Mouse (Mus musculus) neural tube, embryonic 14.5 days (tissue): Measurements from ENCODE around the gene Padi1. TPM values are rescaled to one million over a fixed set of nuclear protein-coding genes. Genes with fewer than 3 reads are reported as not detected.

Experiments
- ATAC-seq: fragments of 200-750 bp; cut with Nextera tagmentation; 2 replicates; pipeline ENCODE4 v1.8.0; 2017; ENCODE audit warnings: low read depth, mild to moderate bottlenecking, moderate TSS enrichment, moderate library complexity
- H3K27ac ChIP-seq: fragments of 300-500 bp; sonication (generic); 2 replicates; pipeline ENCODE4 v1.5.1; 2014; ENCODE audit warnings: low read depth, mild to moderate bottlenecking, control low read depth, low read length, moderate library complexity, mixed read lengths
- H3K27me3 ChIP-seq: fragments of 300-500 bp; sonication (generic); 2 replicates; pipeline ENCODE4 v1.6.1; 2014; ENCODE audit warnings: low read length; ENCODE audit not compliant: control insufficient read depth, insufficient read depth
- H3K36me3 ChIP-seq: fragments of 300-500 bp; sonication (generic); 2 replicates; pipeline ENCODE4 v1.6.1; 2014; ENCODE audit warnings: low read length, mixed read lengths; ENCODE audit not compliant: control insufficient read depth, insufficient read depth
- H3K4me1 ChIP-seq: fragments of 300-500 bp; sonication (generic); 2 replicates; pipeline ENCODE4 v1.6.1; 2014; ENCODE audit warnings: low read length; ENCODE audit not compliant: control insufficient read depth, insufficient read depth
- H3K4me2 ChIP-seq: fragments of 300-500 bp; sonication (generic); 2 replicates; pipeline ENCODE4 v1.6.1; 2014; ENCODE audit warnings: mild to moderate bottlenecking, low read depth, low read length, control low read depth
- H3K4me3 ChIP-seq: fragments of 300-500 bp; sonication (generic); 2 replicates; pipeline ENCODE4 v1.5.1; 2014; ENCODE audit warnings: low read depth, low read length, control low read depth, mixed read lengths
- H3K9ac ChIP-seq: fragments of 300-500 bp; sonication (generic); replicated peaks from 2 replicates; pipeline ENCODE4 v1.6.1; 2014; ENCODE audit warnings: low read depth, mild to moderate bottlenecking, control low read depth, low read length, mixed read lengths
- H3K9me3 ChIP-seq: fragments of 300-500 bp; sonication (generic); 2 replicates; pipeline ENCODE4 v1.6.1; 2016; ENCODE audit warnings: low read length; ENCODE audit not compliant: control insufficient read depth
- WGBS: fragments of 180-500 bp; shearing (Covaris S2); extraction: QIAGEN DNeasy Blood & Tissue Kit; methylation state at CpG from one replicate; pipeline ENCODE4 v1.1.7; 2014; 5-methylcytosine and 5-hydroxymethylcytosine counted together
- polyA plus RNA-seq: library from polyadenylated mRNA; unstranded; fragments of >200 nt; fragmentation: Nextera tagmentation; extraction: Ambion mirVana; gene quantifications from 2 replicates; pipeline ENCODE4 v1.2.1, GENCODE M21; 2014

Gene Padi1
- polyA plus RNA-seq, 1 experiment from 2014 or later, result not detected

DNA sequence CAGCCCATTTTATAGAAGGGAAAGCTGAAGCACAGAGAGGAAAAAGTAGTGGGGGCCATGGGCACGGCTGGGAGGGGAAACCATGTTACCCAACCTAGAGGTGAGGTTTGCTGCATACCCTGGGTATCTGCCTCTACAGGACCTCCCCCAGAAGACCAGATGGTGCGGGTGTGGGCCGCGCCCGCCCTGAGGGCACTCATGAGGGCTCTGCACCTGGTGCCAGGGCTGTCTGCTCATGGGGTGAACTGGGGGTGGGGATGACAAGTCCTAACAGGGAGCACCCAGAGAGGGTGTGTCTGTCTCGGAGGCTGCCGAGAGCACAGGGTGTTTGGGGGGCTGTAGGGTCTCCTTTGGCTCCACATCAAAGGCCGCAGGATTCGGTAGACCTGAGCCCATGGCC, 70.7 kb downstream of the Padi1 start:
- no peak for ATAC-seq
- Histone ChIP-seq H3K27ac (no peak overlapping the region), H3K27me3 (no peaks in the 10 kb centered on the region), H3K4me2 (no peak overlapping the region), H3K4me3 (no peak overlapping the region), H3K9ac (no peak overlapping the region), H3K36me3 (no peaks in the 10 kb centered on the region), H3K9me3 (no peaks in the 10 kb centered on the region), H3K4me1 (no peaks in the 10 kb centered on the region)
- WGBS, result 76% methylated on average over 9 of the region's 9 CpGs

DNA sequence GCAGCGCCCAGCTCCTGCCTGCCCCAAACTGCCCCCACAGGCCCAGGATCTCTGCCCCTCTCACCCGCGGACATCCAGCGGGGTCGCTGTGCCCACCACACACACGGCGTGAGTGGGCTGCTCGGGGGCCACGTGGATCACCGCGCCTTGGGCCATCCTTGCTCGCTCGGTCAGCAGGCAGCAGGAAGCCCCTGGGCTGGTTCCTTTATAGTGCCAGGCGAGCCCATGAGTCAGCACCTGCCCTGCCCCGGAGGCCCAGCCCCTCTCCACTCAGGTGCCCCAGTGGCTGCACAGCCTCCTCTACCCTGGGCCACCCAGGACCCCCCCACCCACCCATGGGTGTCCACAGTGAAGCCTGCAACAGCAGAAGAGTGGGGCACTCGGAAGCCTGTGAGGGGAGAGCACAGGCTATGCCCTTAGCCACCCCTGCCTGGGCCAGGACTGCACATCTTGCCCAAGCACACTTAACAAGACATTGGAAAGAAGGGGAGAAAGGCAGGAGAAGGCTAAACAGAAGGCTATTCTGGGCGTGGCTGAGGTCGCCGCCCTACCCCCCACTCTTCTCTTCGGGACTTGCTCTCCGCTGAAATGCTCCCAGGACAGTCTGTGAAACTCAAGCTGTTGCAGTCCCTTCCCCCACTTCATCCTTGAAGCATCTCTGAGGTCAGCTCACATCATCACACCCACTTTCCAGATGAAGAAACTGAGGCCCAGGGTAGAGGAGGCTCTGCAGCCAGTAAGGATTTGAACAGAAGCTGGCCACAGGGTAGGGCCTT, 71.4 kb downstream of the Padi1 start, which contains the start of gene Padi4:
Gene Padi4 (minus strand): TSS at position 212 of the 776 bp plus-strand sequence.
- Histone ChIP-seq H3K4me1 (no peaks in the 10 kb centered on the region), H3K36me3 (no peaks in the 10 kb centered on the region), H3K9ac (no peak within 1 kb of the TSS), H3K27ac (no peak within 1 kb of the TSS), H3K4me3 (no peak within 1 kb of the TSS), H3K4me2 (no peak within 1 kb of the TSS), H3K27me3 (no peaks in the 10 kb centered on the region), H3K9me3 (no peaks in the 10 kb centered on the region)
- ATAC-seq, result no peak
- WGBS, result 84% methylated on average over 21 of the region's 21 CpGs

DNA sequence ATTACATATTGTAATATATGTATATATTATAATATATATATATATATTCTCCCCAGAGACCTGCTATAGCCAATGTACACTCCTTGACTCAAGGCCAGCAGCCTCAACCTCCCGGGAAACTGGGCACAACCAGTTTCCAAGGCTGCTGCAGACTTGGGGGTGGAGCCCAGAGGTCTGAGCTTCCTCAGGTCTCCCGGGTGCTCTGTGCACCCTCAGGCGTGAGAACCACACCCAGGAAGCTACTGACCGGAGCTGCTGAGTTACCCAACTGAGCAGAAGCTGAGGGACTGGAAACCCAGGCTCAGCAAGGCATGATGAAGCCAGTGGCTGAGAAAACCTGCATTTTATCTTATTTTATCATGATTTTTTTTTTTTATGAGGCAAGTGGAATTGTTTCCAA, 74.5 kb downstream of the Padi1 start:
- Histone ChIP-seq H3K36me3 (no peaks in the 10 kb centered on the region), H3K9ac (no peak overlapping the region), H3K27me3 (no peaks in the 10 kb centered on the region), H3K4me1 (no peaks in the 10 kb centered on the region), H3K4me2 (no peak overlapping the region), H3K27ac (no peak overlapping the region), H3K9me3 (no peaks in the 10 kb centered on the region), H3K4me3 (no peak overlapping the region)
- ATAC-seq, result no peak
- WGBS, result 40% methylated on average over 4 of the region's 4 CpGs

DNA sequence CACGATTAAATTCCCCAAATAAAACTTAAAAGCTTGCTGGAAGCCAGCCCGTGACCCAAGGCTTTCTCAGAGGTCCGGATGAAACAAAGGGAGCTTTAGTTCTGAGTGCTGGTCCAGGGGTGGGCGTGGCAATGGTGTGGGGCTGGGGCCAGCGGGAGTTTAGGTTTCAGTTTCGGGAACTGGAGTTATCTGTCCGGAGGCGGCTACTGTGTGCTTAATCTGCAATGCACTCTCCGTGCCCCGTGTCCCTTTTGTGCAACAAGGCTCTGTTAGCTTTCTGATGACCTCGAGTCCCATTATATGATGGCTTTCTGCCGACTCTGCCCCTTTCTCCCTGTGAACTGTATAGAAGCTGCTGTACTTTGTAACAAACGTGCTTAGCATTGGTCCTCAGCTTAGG, 75.1 kb downstream of the Padi1 start:
- Histone ChIP-seq H3K27me3 (no peaks in the 10 kb centered on the region), H3K36me3 (no peaks in the 10 kb centered on the region), H3K9ac (no peak overlapping the region), H3K4me1 (no peaks in the 10 kb centered on the region), H3K27ac (no peak overlapping the region), H3K9me3 (no peaks in the 10 kb centered on the region), H3K4me3 (no peak overlapping the region), H3K4me2 (peak overlapping the region; percentile 24; the same call in 1 of the 2 replicates)
- 9% methylated on average over 13 of the region's 13 CpGs for WGBS
- no peak for ATAC-seq

DNA sequence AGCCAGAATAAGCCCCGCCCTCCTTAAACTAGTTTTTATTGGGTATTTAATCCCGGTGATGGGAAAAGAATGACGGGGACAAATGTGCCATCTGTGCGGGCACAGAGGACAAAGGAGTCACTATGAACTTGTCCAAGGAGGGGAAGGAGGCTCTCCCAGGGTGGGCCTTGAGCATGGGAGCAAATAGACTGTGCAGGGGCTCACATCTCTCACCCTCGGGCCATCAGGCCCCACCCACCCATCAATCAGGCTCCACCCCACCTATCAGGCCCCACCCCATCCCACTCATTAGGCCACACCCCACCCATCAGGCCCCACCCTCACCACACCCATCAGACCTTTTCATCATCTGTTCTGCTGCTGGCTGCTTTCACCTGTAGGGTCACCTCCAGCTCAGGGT, 76.6 kb downstream of the Padi1 start:
- Histone ChIP-seq H3K9ac (no peak overlapping the region), H3K4me3 (no peak overlapping the region), H3K27me3 (no peaks in the 10 kb centered on the region), H3K4me2 (no peak overlapping the region), H3K36me3 (no peaks in the 10 kb centered on the region), H3K27ac (no peak overlapping the region), H3K4me1 (no peaks in the 10 kb centered on the region), H3K9me3 (no peaks in the 10 kb centered on the region)
- WGBS, result 64% methylated on average over 5 of the region's 5 CpGs
- ATAC-seq, result no peak

DNA sequence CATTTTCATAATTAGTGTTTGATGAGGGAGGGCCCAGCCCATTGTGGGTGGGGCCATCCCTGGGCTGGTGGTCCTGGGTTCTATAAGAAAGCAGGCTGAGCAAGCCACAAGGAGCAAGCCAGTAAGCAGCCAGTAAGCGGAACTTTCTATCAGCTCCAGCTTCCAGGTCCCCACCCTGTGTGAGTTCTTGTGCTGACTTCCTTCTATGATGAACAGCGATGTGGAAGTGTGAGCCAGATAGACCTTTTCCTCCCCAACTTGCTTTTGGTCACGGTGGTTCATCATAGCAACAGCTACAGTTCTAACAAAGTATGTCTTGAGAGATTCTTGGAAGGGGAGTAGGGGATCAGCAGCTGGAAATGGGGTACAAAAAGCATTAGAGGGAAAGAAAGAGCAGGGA, 79.6 kb downstream of the Padi1 start:
- WGBS, result 90% methylated on average over 3 of the region's 3 CpGs
- H3K36me3 ChIP-seq, result no peaks in the 10 kb centered on the region
- H3K4me3 ChIP-seq, result no peak overlapping the region
- no peak for ATAC-seq
- no peak overlapping the region for H3K9ac ChIP-seq
- H3K4me1 ChIP-seq, result no peaks in the 10 kb centered on the region
- H3K4me2 ChIP-seq, result no peak overlapping the region
- H3K27ac ChIP-seq, result no peak overlapping the region
- no peaks in the 10 kb centered on the region for H3K9me3 ChIP-seq
- H3K27me3 ChIP-seq, result no peaks in the 10 kb centered on the region

DNA sequence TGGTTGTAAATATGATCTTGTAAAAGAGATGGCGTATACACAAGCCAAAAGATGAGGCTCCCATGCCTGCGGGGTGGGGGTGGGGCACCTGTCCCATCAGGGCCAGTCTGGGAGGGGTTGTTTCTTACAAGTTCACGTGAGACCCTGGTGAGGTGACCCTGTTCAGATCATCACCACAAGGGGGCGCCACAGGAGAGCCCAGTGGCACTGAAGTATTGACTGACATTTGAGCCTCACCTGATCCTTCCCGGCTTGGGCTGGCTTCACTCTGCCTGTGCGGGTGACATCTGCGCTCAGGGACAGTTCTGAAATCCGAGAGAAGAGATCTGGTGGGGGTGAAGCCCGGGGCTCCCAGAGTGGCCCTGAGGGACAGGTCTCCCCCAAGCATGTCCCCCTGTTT, 82.4 kb downstream of the Padi1 start:
- H3K27ac ChIP-seq, result no peak overlapping the region
- no peak overlapping the region for H3K4me3 ChIP-seq
- no peaks in the 10 kb centered on the region for H3K36me3 ChIP-seq
- ATAC-seq, result no peak
- H3K4me2 ChIP-seq, result no peak overlapping the region
- 18% methylated on average over 9 of the region's 9 CpGs for WGBS
- no peaks in the 10 kb centered on the region for H3K9me3 ChIP-seq
- H3K27me3 ChIP-seq, result no peaks in the 10 kb centered on the region
- H3K4me1 ChIP-seq, result no peaks in the 10 kb centered on the region
- no peak overlapping the region for H3K9ac ChIP-seq

Other genes starting within 250 kb of the Padi1 start
- gene Arhgef10l, start 179.8 kb downstream of the Padi1 start, polyA plus RNA-seq, result 18.8 and 24.4 TPM in 2 replicates
- 9.2 and 11.8 TPM in 2 replicates for gene Rcc2, start 145.2 kb downstream of the Padi1 start, polyA plus RNA-seq
- 0.08 TPM in 1 of 2 replicates, not detected in the other for gene Padi6, start 103.1 kb downstream of the Padi1 start, polyA plus RNA-seq
- 0.16 and 0.26 TPM in 2 replicates for gene Padi4, start 71.5 kb downstream of the Padi1 start, polyA plus RNA-seq
- not detected in 2 replicates for gene Padi3, start 35.1 kb downstream of the Padi1 start, polyA plus RNA-seq
- gene Padi2, start 60.6 kb upstream of the Padi1 start, polyA plus RNA-seq, result 0.95 and 2.3 TPM in 2 replicates
- 469 and 520 TPM in 2 replicates for gene Sdhb, start 115.4 kb upstream of the Padi1 start, polyA plus RNA-seq
- gene Atp13a2, start 141.1 kb upstream of the Padi1 start, polyA plus RNA-seq, result 155 and 160 TPM in 2 replicates
- gene Mfap2, start 164.6 kb upstream of the Padi1 start, polyA plus RNA-seq, result 109 and 229 TPM in 2 replicates
- gene Crocc, start 214.8 kb upstream of the Padi1 start, polyA plus RNA-seq, result 4.8 and 5.2 TPM in 2 replicates
- gene Necap2, start 232.6 kb upstream of the Padi1 start, polyA plus RNA-seq, result 37.0 and 49.9 TPM in 2 replicates
- gene Spata21, start 242.6 kb upstream of the Padi1 start, polyA plus RNA-seq, result 0.50 and 0.79 TPM in 2 replicates